ENCODE assay signal across 34 mouse cellular contexts in the genomic region with DNA sequence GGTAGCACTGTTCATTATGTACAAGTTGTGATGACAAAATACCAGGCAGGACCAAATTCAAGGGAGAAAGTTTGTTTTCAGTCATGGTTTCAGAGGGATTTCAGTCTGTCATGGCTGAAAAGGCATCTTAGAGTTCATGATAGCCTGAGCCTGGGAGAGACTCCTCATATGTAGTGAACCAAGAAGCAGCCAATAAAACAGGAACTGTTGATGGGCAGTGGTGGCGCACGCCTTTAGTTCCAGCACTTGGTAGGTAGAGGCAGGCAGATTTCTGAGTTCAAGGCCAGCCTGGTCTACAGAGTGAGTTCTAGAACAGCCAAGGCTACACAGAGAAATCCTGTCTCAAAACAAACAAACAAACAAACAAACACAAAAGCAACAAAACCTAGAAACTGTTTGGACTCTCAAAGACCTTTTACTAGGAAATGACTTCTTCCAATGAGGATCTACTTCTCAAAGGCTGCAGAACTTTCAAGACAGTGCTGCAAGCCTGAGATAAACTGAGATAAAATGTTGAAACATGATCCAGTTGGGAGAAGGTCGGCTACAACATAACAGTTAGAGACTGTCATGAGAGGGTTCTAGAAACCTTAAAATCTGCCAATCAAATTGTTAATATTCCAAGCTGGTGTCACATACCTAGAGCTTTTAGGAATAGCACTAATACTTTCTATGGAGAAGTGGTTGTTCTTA.
"Had no signal": no experiment of that assay in that cellular context is flagged by ENCODE, and none has a peak within 500 bp of the region (broad histone marks: within the 10 kb centered on the region; RNA-seq: fewer than 3 reads in every experiment).

No protein-coding gene starts in this region.

- H3K9ac ChIP-seq: heart, embryonic 12.5 days; heart, embryonic 13.5 days; heart, embryonic 15.5 days; hindbrain, embryonic 12.5 days; hindbrain, embryonic 13.5 days; hindbrain, embryonic 14.5 days; hindbrain, embryonic 15.5 days; intestine, embryonic 15.5 days; kidney, embryonic 15.5 days had no signal

- H3K36me3 ChIP-seq: heart, embryonic 10.5 days; heart, embryonic 12.5 days; heart, embryonic 13.5 days; heart, embryonic 15.5 days; hindbrain, embryonic 10.5 days; hindbrain, embryonic 12.5 days; hindbrain, embryonic 13.5 days; hindbrain, embryonic 15.5 days; intestine, embryonic 15.5 days; kidney, embryonic 15.5 days had no signal

- H3K4me3 ChIP-seq: heart, embryonic 10.5 days; heart, embryonic 12.5 days; heart, embryonic 13.5 days; heart, embryonic 15.5 days; hindbrain, embryonic 10.5 days; hindbrain, embryonic 12.5 days; hindbrain, embryonic 13.5 days; hindbrain, embryonic 15.5 days; intestine, embryonic 15.5 days; kidney, embryonic 15.5 days; layer of hippocampus, adult 2 months had no signal

- H3K27me3 ChIP-seq: heart, embryonic 12.5 days; heart, embryonic 13.5 days; heart, embryonic 15.5 days; hindbrain, embryonic 12.5 days; hindbrain, embryonic 13.5 days; hindbrain, embryonic 15.5 days; intestine, embryonic 15.5 days; kidney, embryonic 15.5 days had no signal

- H3K9me3 ChIP-seq: heart, embryonic 10.5 days; heart, embryonic 12.5 days; heart, embryonic 13.5 days; heart, embryonic 15.5 days; hindbrain, embryonic 10.5 days; hindbrain, embryonic 12.5 days; hindbrain, embryonic 13.5 days; hindbrain, embryonic 15.5 days; intestine, embryonic 15.5 days; kidney, embryonic 15.5 days had no signal

- H3K4me1 ChIP-seq: heart, embryonic 10.5 days; heart, embryonic 12.5 days; heart, embryonic 15.5 days; hindbrain, embryonic 10.5 days; hindbrain, embryonic 12.5 days; hindbrain, embryonic 13.5 days; hindbrain, embryonic 15.5 days; intestine, embryonic 15.5 days; kidney, embryonic 15.5 days had no signal

- ATAC-seq: hindbrain, embryonic 16.5 days; hindbrain, postnatal 0 days; inflammation-experienced regulatory T-cells, adult 6 months; intestine, embryonic 15.5 days; intestine, embryonic 16.5 days; intestine, postnatal 0 days had no signal

- H3K27ac ChIP-seq: heart, embryonic 10.5 days; heart, embryonic 13.5 days; heart, embryonic 15.5 days; hindbrain, embryonic 10.5 days; hindbrain, embryonic 12.5 days; hindbrain, embryonic 13.5 days; hindbrain, embryonic 14.5 days; hindbrain, embryonic 15.5 days; hindbrain, postnatal 0 days; intestine, embryonic 15.5 days; kidney, embryonic 15.5 days; kidney, postnatal 0 days; layer of hippocampus, adult 2 months had no signal

- H3K4me2 ChIP-seq: heart, embryonic 11.5 days; heart, embryonic 12.5 days; heart, embryonic 13.5 days; heart, embryonic 15.5 days; hindbrain, embryonic 12.5 days; hindbrain, embryonic 13.5 days; hindbrain, embryonic 14.5 days; hindbrain, embryonic 15.5 days; intestine, embryonic 15.5 days; kidney, embryonic 15.5 days had no signal

- DNase-seq: heart, postnatal 14 days; heart, postnatal 36 days; heart, postnatal 4 days; kidney, adult 11 months; kidney, adult 18-20 months; kidney, adult 2 months; kidney, adult 8-10 months; kidney, adult 9 months; kidney, postnatal 10 days; kidney, postnatal 14 days; kidney, postnatal 25 days; kidney, postnatal 36 days; kidney, postnatal 4 days; layer of hippocampus, adult 9-11 months; layer of hippocampus, postnatal 36 days had no signal
